Mouse (Mus musculus): ENCODE measurements around the gene Adgrg6. TPM values are rescaled to one million over a fixed set of nuclear protein-coding genes. Genes with fewer than 3 reads are reported as not detected.

The Adgrg6 gene
- polyA plus RNA-seq, 2 experiments: 0.38 to 0.45 TPM

DNA sequence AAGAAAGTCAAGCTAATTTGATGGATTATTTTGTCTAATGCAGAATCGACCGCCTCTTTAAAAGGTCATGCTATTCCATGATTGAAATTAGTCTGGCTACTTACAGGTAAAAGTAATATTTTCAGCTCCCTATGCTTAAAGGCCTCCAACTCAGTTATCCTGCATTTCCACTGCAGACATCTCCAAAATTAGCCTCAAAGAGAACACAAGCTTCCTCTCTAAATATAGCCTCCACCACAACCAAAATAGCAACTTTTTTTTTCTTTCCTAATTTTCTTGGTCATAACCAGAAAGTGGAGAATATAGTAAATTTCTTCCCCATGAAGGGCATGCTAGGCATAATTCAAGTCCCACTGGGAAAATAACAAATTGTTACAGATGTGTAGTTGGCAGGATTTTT is 182.2 kb downstream of the Adgrg6 start:
- DNase-seq (ENCODE audit: low read depth in 3 of 3, low spot score in 3 of 3): no peak
- no peaks in the 10 kb centered on the region for H3K9me3 ChIP-seq (ENCODE audit: control insufficient read depth, low read length)
- H3K4me3 ChIP-seq (ENCODE audit: insufficient read depth in 1 of 2, low read depth in 2 of 2, low read length in 2 of 2): no peak overlapping the region
- TF ChIP-seq EP300 (IDR thresholded peaks at IDR 0.05; ENCODE audit: low read depth): no peak
- TF ChIP-seq CTCF (IDR thresholded peaks at IDR 0.05; ENCODE audit: low read depth): no peak
- no peak overlapping the region for H3K27ac ChIP-seq
- no peaks in the 10 kb centered on the region for H3K27me3 ChIP-seq (ENCODE audit: control insufficient read depth, insufficient read depth, low read length)
- H3K4me1 ChIP-seq (replicated peaks; ENCODE audit: control insufficient read depth in 2 of 2, insufficient read depth in 2 of 2, low read length in 1 of 2): no peaks in the 10 kb centered on the region
- 64% methylated on average over 2 of the region's 2 CpGs for whole genome bisulfite sequencing (ENCODE audit: insufficient replicate concordance)
- H3K9ac ChIP-seq (replicated peaks): no peak overlapping the region
- H3K4me2 ChIP-seq (ENCODE audit: low read depth): no peak overlapping the region
- no peaks in the 10 kb centered on the region for H3K36me3 ChIP-seq (replicated peaks; ENCODE audit: control insufficient read depth, insufficient read depth, low read depth)
- ATAC-seq (ENCODE audit: insufficient read depth): no peak

DNA sequence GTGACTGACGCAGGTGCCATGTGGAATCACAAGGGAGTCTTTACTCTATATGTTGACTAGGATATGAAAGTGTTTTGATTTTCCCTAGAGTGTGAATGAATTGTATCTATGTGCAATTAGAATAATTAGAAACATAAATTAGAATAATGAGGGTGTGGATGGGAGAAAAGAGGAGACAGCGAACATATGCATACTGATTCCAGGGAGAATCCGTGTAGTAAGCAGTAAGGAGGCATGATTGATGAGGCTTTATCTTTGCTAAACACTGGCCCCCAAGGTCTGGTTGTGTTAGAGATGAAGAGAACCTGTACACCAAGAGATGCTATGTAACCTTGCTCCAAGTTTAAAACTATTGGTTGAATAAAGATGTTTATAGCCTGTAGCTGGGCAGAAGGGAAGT is 187.2 kb downstream of the Adgrg6 start:
- no peaks in the 10 kb centered on the region for H3K4me1 ChIP-seq (replicated peaks; ENCODE audit: control insufficient read depth in 2 of 2, insufficient read depth in 2 of 2, low read length in 1 of 2)
- TF ChIP-seq EP300 (IDR thresholded peaks at IDR 0.05; ENCODE audit: low read depth) (no peak), CTCF (IDR thresholded peaks at IDR 0.05; ENCODE audit: low read depth) (no peak)
- H3K4me2 ChIP-seq (ENCODE audit: low read depth): no peak overlapping the region
- WGBS (ENCODE audit: insufficient replicate concordance): 63% methylated on average over 3 of the region's 3 CpGs
- H3K27me3 ChIP-seq (ENCODE audit: control insufficient read depth, insufficient read depth, low read length): no peaks in the 10 kb centered on the region
- DNase-seq (ENCODE audit: low read depth in 3 of 3, low spot score in 3 of 3) (no peak), ATAC-seq (ENCODE audit: insufficient read depth) (no peak)
- no peaks in the 10 kb centered on the region for H3K9me3 ChIP-seq (ENCODE audit: control insufficient read depth, low read length)
- no peak overlapping the region for H3K9ac ChIP-seq (replicated peaks)
- H3K27ac ChIP-seq: no peak overlapping the region
- no peak overlapping the region for H3K4me3 ChIP-seq (ENCODE audit: insufficient read depth in 1 of 2, low read depth in 2 of 2, low read length in 2 of 2)
- H3K36me3 ChIP-seq (replicated peaks; ENCODE audit: control insufficient read depth, insufficient read depth, low read depth): no peaks in the 10 kb centered on the region

Other genes with a start within 250 kb of the Adgrg6 start
- gene Vta1, start 159.9 kb upstream of the Adgrg6 start, polyA plus RNA-seq (2012; rRNA removed): 19.9 and 22.8 TPM in 2 replicates
- 41.4 and 45.0 TPM in 2 replicates for gene Vta1, start 159.9 kb upstream of the Adgrg6 start, polyA plus RNA-seq (2014; fragmentation: Nextera tagmentation; extraction: Ambion mirVana)
- 0.08 and 0.10 TPM in 2 replicates for gene Nmbr, start 159.9 kb upstream of the Adgrg6 start, polyA plus RNA-seq (2012; rRNA removed)
- gene Nmbr, start 159.9 kb upstream of the Adgrg6 start, polyA plus RNA-seq (2014; fragmentation: Nextera tagmentation; extraction: Ambion mirVana): 0.19 TPM in 1 of 2 replicates, not detected in the other
- not detected in 2 replicates for gene Gje1, start 172.6 kb upstream of the Adgrg6 start, polyA plus RNA-seq (2012; rRNA removed)
- gene Gje1, start 172.6 kb upstream of the Adgrg6 start, polyA plus RNA-seq (2014; fragmentation: Nextera tagmentation; extraction: Ambion mirVana): not detected in 2 replicates

All from liver, embryonic 14.5 days (tissue).